Mouse (Mus musculus): ENCODE results near the gene Chrna3. TPM values are rescaled to one million over a fixed set of nuclear protein-coding genes. Genes with fewer than 3 reads are reported as not detected.

Chrna3 gene
- polyA plus RNA-seq (2015; fragmentation: Nextera tagmentation; extraction: Ambion mirVana), result 0.05 and 0.06 TPM in 2 replicates

GRCm38 (mm10) chr9:55026275-55026663 is at the start of gene Chrna3:
Gene Chrna3 (minus strand): TSS chr9:55026562.
- no peak for TF ChIP-seq EP300 (IDR thresholded peaks at IDR 0.05)
- TF ChIP-seq CTCF (IDR thresholded peaks at IDR 0.05), result no peak
- ATAC-seq (peak; percentile 48), DNase-seq (ENCODE audit: low spot score) (no peak)
- Histone ChIP-seq H3K9me3 (ENCODE audit: low read length) (no peaks in the 10 kb centered on the region), H3K9ac (replicated peaks; ENCODE audit: low read depth) (no peak within 1 kb of the TSS), H3K4me3 (ENCODE audit: low read depth, low read length) (no peak within 1 kb of the TSS), H3K27me3 (replicated peaks; ENCODE audit: insufficient read depth, low read length) (peaks cover 26% of the 10 kb centered on the region), H3K4me1 (ENCODE audit: insufficient read depth, low read depth, low read length) (no peaks in the 10 kb centered on the region), H3K36me3 (ENCODE audit: insufficient read depth, low read length) (no peaks in the 10 kb centered on the region), H3K27ac (ENCODE audit: low read length) (no peak within 1 kb of the TSS), H3K4me2 (replicated peaks; ENCODE audit: low read depth, low read length) (no peak within 1 kb of the TSS)
- WGBS, result under 1% methylated on average over 37 of the region's 39 CpGs

DNA sequence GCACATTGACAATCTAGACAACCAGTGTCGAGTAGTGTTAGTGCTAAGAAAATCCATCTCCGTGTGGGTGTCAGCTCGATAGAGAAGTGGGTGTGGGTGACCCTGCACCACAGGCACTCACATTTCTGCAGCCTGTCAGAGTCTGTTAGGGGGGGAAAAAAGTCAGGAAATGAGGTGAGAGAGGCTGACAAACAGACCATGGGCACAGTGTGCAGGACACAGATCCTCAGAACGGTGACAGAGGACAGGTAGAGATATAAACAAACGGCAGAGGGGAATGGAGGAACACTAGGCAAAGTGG is 41.6 kb upstream of the Chrna3 start:
- Histone ChIP-seq H3K4me2 (replicated peaks; ENCODE audit: low read depth, low read length) (no peak overlapping the region), H3K4me1 (ENCODE audit: insufficient read depth, low read depth, low read length) (no peaks in the 10 kb centered on the region), H3K9ac (replicated peaks; ENCODE audit: low read depth) (no peak overlapping the region), H3K4me3 (ENCODE audit: low read depth, low read length) (no peak overlapping the region), H3K9me3 (ENCODE audit: low read length) (no peaks in the 10 kb centered on the region), H3K36me3 (ENCODE audit: insufficient read depth, low read length) (no peaks in the 10 kb centered on the region), H3K27me3 (replicated peaks; ENCODE audit: insufficient read depth, low read length) (no peaks in the 10 kb centered on the region), H3K27ac (ENCODE audit: low read length) (no peak overlapping the region)
- WGBS, result 20% methylated on average over 5 of the region's 5 CpGs
- TF ChIP-seq EP300 (IDR thresholded peaks at IDR 0.05), result no peak
- no peak for TF ChIP-seq CTCF (IDR thresholded peaks at IDR 0.05)
- ATAC-seq, result no peak
- no peak for DNase-seq (ENCODE audit: low spot score)

GRCm38 (mm10) chr9:55067260-55067964 is 41.0 kb upstream of the Chrna3 start:
- no peak overlapping the region for H3K4me3 ChIP-seq (ENCODE audit: low read depth, low read length)
- no peaks in the 10 kb centered on the region for H3K9me3 ChIP-seq (ENCODE audit: low read length)
- 28% methylated on average over 8 of the region's 8 CpGs for WGBS
- TF ChIP-seq CTCF (IDR thresholded peaks at IDR 0.05) (no peak), EP300 (IDR thresholded peaks at IDR 0.05) (no peak)
- ATAC-seq (no peak), DNase-seq (ENCODE audit: low spot score) (no peak)
- no peaks in the 10 kb centered on the region for H3K36me3 ChIP-seq (ENCODE audit: insufficient read depth, low read length)
- H3K27me3 ChIP-seq (replicated peaks; ENCODE audit: insufficient read depth, low read length), result no peaks in the 10 kb centered on the region
- no peak overlapping the region for H3K27ac ChIP-seq (ENCODE audit: low read length)
- no peak overlapping the region for H3K4me2 ChIP-seq (replicated peaks; ENCODE audit: low read depth, low read length)
- H3K4me1 ChIP-seq (ENCODE audit: insufficient read depth, low read depth, low read length), result no peaks in the 10 kb centered on the region
- H3K9ac ChIP-seq (replicated peaks; ENCODE audit: low read depth), result no peak overlapping the region

- Histone ChIP-seq H3K9ac (replicated peaks; ENCODE audit: low read depth) (no peak overlapping the region), H3K27me3 (replicated peaks; ENCODE audit: insufficient read depth, low read length) (no peaks in the 10 kb centered on the region), H3K4me2 (replicated peaks; ENCODE audit: low read depth, low read length) (no peak overlapping the region), H3K36me3 (ENCODE audit: insufficient read depth, low read length) (no peaks in the 10 kb centered on the region), H3K4me3 (ENCODE audit: low read depth, low read length) (no peak overlapping the region), H3K9me3 (ENCODE audit: low read length) (no peaks in the 10 kb centered on the region), H3K27ac (ENCODE audit: low read length) (no peak overlapping the region), H3K4me1 (ENCODE audit: insufficient read depth, low read depth, low read length) (no peaks in the 10 kb centered on the region)
- ATAC-seq, result no peak
- 84% methylated on average over 9 of the region's 9 CpGs for WGBS
- TF ChIP-seq EP300 (IDR thresholded peaks at IDR 0.05), result no peak
- no peak for TF ChIP-seq CTCF (IDR thresholded peaks at IDR 0.05)
- DNase-seq (ENCODE audit: low spot score), result no peak
These were observed 38.9 kb upstream of the Chrna3 start for GRCm38 (mm10) chr9:55065241-55065640.

DNA sequence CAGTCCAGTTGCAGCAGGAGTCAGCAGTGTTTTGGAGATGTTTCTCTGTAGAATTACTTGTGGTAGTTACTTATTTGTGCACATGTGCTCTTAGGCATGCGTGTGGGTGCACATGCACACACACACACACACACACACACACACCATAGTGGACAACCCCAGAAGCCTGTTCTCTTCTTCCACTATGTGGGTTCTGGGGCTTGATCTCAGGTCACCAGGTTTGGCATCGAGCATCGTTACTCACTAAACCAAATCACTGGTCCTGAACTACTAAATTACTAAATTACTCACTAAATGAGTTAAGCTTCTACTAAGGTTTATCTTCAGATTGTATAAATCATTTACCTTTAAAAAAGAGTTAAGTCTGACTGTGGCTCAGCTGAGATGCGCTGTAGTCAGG is 31.7 kb upstream of the Chrna3 start:
- H3K4me1 ChIP-seq (ENCODE audit: insufficient read depth, low read depth, low read length), result no peaks in the 10 kb centered on the region
- H3K36me3 ChIP-seq (ENCODE audit: insufficient read depth, low read length), result no peaks in the 10 kb centered on the region
- no peak overlapping the region for H3K9ac ChIP-seq (replicated peaks; ENCODE audit: low read depth)
- TF ChIP-seq CTCF (IDR thresholded peaks at IDR 0.05) (no peak), EP300 (IDR thresholded peaks at IDR 0.05) (no peak)
- WGBS, result 82% methylated on average over 4 of the region's 4 CpGs
- DNase-seq (ENCODE audit: low spot score), result no peak
- no peak overlapping the region for H3K4me2 ChIP-seq (replicated peaks; ENCODE audit: low read depth, low read length)
- no peak overlapping the region for H3K4me3 ChIP-seq (ENCODE audit: low read depth, low read length)
- no peaks in the 10 kb centered on the region for H3K9me3 ChIP-seq (ENCODE audit: low read length)
- no peak overlapping the region for H3K27ac ChIP-seq (ENCODE audit: low read length)
- ATAC-seq, result no peak
- no peaks in the 10 kb centered on the region for H3K27me3 ChIP-seq (replicated peaks; ENCODE audit: insufficient read depth, low read length)

DNA sequence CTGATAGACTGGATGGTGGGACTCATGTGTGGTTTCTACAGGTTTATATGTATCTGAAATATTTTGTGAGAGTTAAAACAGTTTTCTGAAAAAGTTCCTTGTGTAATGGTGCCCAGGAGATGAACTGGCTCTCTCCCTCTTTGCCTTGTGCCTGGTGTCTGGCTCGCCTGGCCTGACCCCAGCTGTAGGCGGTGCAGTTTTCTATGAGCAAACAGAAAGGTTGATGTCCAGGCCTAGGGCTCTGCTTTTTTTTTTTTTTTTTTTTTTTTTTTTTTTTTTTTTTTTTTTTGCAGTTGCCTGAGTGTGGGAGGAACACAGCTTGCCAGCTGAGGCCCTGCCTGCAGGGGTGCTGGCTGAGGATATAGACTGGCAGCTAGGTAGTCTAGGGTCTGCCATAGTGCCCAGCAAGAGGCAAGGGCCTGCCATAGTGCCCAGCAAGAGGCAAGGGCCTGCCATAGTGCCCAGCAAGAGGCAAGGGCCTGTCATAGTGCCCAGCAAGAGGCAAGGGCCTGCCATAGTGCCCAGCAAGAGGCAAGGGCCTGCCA is 29.1 kb upstream of the Chrna3 start:
- no peaks in the 10 kb centered on the region for H3K9me3 ChIP-seq (ENCODE audit: low read length)
- no peaks in the 10 kb centered on the region for H3K27me3 ChIP-seq (replicated peaks; ENCODE audit: insufficient read depth, low read length)
- 68% methylated on average over 2 of the region's 2 CpGs for WGBS
- TF ChIP-seq CTCF (IDR thresholded peaks at IDR 0.05) (no peak), EP300 (IDR thresholded peaks at IDR 0.05) (no peak)
- ATAC-seq, result no peak
- no peaks in the 10 kb centered on the region for H3K36me3 ChIP-seq (ENCODE audit: insufficient read depth, low read length)
- H3K4me1 ChIP-seq (ENCODE audit: insufficient read depth, low read depth, low read length), result no peaks in the 10 kb centered on the region
- no peak overlapping the region for H3K4me2 ChIP-seq (replicated peaks; ENCODE audit: low read depth, low read length)
- no peak overlapping the region for H3K27ac ChIP-seq (ENCODE audit: low read length)
- DNase-seq (ENCODE audit: low spot score), result no peak
- H3K4me3 ChIP-seq (ENCODE audit: low read depth, low read length), result no peak overlapping the region
- no peak overlapping the region for H3K9ac ChIP-seq (replicated peaks; ENCODE audit: low read depth)
